Mouse (Mus musculus) kidney, embryonic 16.5 days (tissue): ENCODE measurements at regions not wholly inside any gene's neighbourhood (a gene's known extent, or its start where the extent isn't known, plus 50 kb on each side); places are given as distances from the start of the nearest gene placed in this dataset.

ENCODE experiments used
- ATAC-seq: fragments of 200-750 bp; cut with Nextera tagmentation; 2 replicates; pipeline ENCODE4 v1.8.0; 2017; ENCODE audit warnings: moderate TSS enrichment; ENCODE audit not compliant: low FRiP score, low TSS enrichment
- H3K27ac ChIP-seq: fragments of 300-500 bp; sonication (generic); 2 replicates; pipeline ENCODE4 v1.5.1; 2014; ENCODE audit warnings: low read length
- H3K27me3 ChIP-seq: fragments of 300-500 bp; sonication (generic); 2 replicates; pipeline ENCODE4 v1.6.1; 2014; ENCODE audit warnings: low read length, control low read depth, mixed read lengths; ENCODE audit not compliant: insufficient read depth
- H3K36me3 ChIP-seq: fragments of 300-500 bp; sonication (generic); 2 replicates; pipeline ENCODE4 v1.6.1; 2014; ENCODE audit warnings: low read length, control low read depth, mixed read lengths; ENCODE audit not compliant: insufficient read depth
- H3K4me1 ChIP-seq: fragments of 300-500 bp; sonication (generic); 2 replicates; pipeline ENCODE4 v1.6.1; 2014; ENCODE audit warnings: low read length, control low read depth, mixed read lengths; ENCODE audit not compliant: insufficient read depth
- H3K4me2 ChIP-seq: fragments of 300-500 bp; sonication (generic); replicated peaks from 2 replicates; pipeline ENCODE4 v1.6.1; 2014; ENCODE audit warnings: low read depth, low read length
- H3K4me3 ChIP-seq: fragments of 300-500 bp; sonication (generic); 2 replicates; pipeline ENCODE4 v1.5.1; 2014; ENCODE audit warnings: mild to moderate bottlenecking, low read length
- H3K9ac ChIP-seq: fragments of 300-500 bp; sonication (generic); replicated peaks from 2 replicates; pipeline ENCODE4 v1.6.1; 2014; ENCODE audit warnings: low read length
- H3K9me3 ChIP-seq: fragments of 300-500 bp; sonication (generic); 2 replicates; pipeline ENCODE4 v1.6.1; 2016; ENCODE audit warnings: low read length, control low read depth
- WGBS: fragments of 180-500 bp; shearing (Covaris S2); extraction: QIAGEN DNeasy Blood & Tissue Kit; methylation state at CpG from one replicate; pipeline ENCODE4 v1.1.7; 2014; 5-methylcytosine and 5-hydroxymethylcytosine counted together

DNA sequence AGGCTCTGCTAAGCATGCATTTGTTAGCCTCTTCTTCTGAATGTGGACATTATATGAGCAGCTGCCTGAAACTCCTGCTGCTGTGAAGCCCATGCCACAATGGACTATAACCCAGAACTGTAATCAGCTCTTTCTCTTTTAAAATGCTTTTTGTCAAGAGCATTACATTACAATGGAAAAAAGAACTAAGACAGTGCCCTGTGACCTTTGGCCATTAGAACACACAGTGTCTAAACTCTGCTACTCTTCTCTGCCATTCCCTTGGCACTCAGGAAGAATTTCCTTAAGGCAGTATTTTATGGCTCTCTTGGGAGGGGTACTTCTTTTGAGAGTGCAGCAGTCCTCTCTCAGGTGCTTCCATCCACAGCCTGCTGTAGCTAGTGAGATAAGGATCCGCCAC, 737.3 kb downstream of the Ryr2 start:
- WGBS, result 48% methylated on average over 1 of the region's 1 CpGs
- Histone ChIP-seq H3K4me3 (no peak overlapping the region), H3K9ac (no peak overlapping the region), H3K27ac (no peak overlapping the region), H3K27me3 (no peaks in the 10 kb centered on the region), H3K4me2 (no peak overlapping the region), H3K36me3 (no peaks in the 10 kb centered on the region), H3K9me3 (no peaks in the 10 kb centered on the region), H3K4me1 (no peaks in the 10 kb centered on the region)
- no peak for ATAC-seq

DNA sequence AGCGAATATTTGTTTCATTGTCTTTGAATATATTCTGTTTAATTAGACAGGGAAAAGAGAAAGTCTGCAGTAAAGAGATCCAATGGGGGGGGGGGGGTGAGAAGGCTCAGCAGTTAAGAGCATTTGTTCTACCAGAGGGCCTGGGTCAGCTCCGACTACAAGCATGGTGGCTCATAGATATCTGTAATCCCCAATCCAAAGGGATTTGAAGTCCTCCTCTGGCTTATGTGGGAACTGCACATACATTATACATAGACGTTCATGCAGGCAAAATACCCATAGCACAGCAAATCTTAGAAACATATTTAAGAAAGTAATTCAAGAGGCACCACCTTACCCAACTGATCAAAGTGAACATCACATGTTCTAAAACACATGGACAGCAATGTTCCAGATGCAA, 743.9 kb downstream of the Ryr2 start:
- Histone ChIP-seq H3K4me1 (no peaks in the 10 kb centered on the region), H3K27me3 (no peaks in the 10 kb centered on the region), H3K4me2 (no peak overlapping the region), H3K36me3 (no peaks in the 10 kb centered on the region), H3K27ac (no peak overlapping the region), H3K9ac (no peak overlapping the region), H3K9me3 (no peaks in the 10 kb centered on the region), H3K4me3 (no peak overlapping the region)
- ATAC-seq, result no peak
- 73% methylated on average over 3 of the region's 3 CpGs for WGBS

DNA sequence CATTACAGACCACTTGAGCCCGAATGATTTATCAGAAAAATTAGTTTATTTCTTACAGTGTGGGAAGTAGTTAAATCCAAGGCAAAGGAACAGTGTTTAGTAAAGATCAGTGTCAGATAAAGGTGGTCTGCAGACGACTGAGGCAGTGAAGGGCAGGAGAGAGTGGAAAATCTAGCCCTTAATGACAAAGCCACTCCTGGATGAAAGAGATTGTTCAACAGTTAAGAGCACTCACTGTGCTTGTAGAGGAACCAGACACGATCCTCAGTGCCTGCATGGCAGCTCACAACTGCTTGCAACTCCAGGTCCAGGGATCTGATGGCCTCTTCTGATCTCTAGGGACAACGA, 758.3 kb downstream of the Ryr2 start:
- Histone ChIP-seq H3K36me3 (no peaks in the 10 kb centered on the region), H3K9ac (no peak overlapping the region), H3K27ac (no peak overlapping the region), H3K4me1 (0 out of 2 replicates have a peak, but pooled peaks cover 6% of the 10 kb centered on the region), H3K4me3 (no peak overlapping the region), H3K4me2 (no peak overlapping the region), H3K27me3 (no peaks in the 10 kb centered on the region), H3K9me3 (no peaks in the 10 kb centered on the region)
- WGBS, result 26% methylated on average over 4 of the region's 4 CpGs
- ATAC-seq, result peak; percentile 57; the same call in 1 of the 2 replicates

DNA sequence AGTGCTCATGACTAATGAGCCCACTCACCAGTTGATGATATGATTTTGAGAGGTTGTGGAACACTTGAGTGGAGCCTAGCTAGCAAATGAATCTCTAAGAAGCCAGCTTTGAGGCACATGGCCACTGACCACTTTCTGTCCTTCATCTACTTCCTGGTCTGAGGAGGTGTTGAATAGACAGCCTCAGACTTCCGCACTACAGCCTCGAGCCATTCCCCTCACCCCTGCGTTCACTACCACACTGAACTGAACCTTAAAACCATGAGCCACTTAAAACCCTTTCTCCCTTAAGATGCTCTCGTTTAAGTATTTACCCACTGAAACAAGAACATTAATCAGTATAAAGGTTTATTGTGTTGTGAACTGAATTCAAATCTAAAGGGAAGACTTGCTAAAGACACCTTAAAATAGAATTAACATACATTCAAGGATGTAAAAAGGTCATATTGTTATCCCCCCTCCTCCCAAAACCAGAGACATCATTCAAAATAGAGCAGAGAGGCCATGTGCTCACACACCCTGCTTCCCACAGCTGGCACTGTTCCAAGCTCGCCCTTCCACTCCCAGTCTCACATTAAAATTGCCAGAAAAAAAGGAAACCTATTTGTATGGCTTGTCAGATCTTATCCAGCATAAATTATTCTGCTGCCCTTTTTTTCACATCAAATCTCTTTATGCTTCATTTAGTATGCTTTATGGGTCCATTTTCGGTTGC, 758.8 kb downstream of the Ryr2 start:
- Histone ChIP-seq H3K27me3 (no peaks in the 10 kb centered on the region), H3K4me1 (0 out of 2 replicates have a peak, but pooled peaks cover 6% of the 10 kb centered on the region), H3K36me3 (no peaks in the 10 kb centered on the region), H3K9ac (no peak overlapping the region), H3K4me2 (no peak overlapping the region), H3K9me3 (no peaks in the 10 kb centered on the region), H3K27ac (no peak overlapping the region), H3K4me3 (no peak overlapping the region)
- 43% methylated on average over 6 of the region's 6 CpGs for WGBS
- ATAC-seq, result peak; percentile 82; the same call in 1 of the 2 replicates

DNA sequence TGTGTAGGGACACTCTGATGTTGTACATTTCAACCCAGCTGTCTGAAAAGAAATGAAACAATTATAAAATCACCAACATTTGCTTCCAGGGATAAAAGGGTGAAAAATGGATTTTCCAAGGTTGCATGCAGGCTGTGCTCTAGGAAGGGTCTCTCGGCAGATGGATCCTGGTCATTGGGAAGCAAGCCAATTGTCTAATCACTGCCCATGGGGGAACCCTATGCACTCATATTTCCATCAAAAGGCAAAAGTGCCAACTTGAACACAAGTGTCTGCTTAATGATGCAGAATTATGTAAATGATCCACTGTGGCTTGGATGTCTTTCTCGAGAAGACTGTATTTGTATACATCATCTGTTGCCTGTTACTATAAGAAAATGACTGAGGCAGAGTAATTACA, 762.2 kb downstream of the Ryr2 start:
- 89% methylated on average over 2 of the region's 2 CpGs for WGBS
- H3K27ac ChIP-seq, result no peak overlapping the region

DNA sequence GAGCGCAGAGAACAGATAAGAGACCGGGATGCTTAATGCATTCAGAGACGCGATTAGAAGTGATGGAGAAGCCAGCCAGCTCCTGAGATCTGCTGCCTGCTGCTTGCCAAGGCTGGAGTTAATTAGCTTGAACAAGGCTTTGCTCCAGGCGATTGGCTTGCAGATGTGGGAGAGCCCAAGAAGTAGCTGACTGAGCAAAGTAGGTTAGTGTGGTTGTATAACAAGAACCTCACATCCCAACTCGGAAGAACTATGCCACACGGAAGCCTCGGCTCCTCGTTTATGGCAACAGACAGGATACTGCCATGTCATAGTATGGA, 768.5 kb downstream of the Ryr2 start:
- Histone ChIP-seq H3K27me3 (peaks cover 3% of the 10 kb centered on the region; the same call in 1 of the 2 replicates), H3K27ac (no peak overlapping the region), H3K4me3 (no peak overlapping the region), H3K9me3 (no peaks in the 10 kb centered on the region), H3K4me2 (no peak overlapping the region), H3K4me1 (no peaks in the 10 kb centered on the region), H3K36me3 (no peaks in the 10 kb centered on the region), H3K9ac (no peak overlapping the region)
- 0 out of 2 replicates have a peak, but pooled peaks have one; percentile 27 for ATAC-seq
- 63% methylated on average over 9 of the region's 9 CpGs for WGBS

More for the DNA sequence above, 762.2 kb downstream of the Ryr2 start:
- no peaks in the 10 kb centered on the region for H3K36me3 ChIP-seq
- H3K27me3 ChIP-seq, result 0 out of 2 replicates have a peak, but pooled peaks cover 3% of the 10 kb centered on the region
- no peak overlapping the region for H3K9ac ChIP-seq
- H3K9me3 ChIP-seq, result no peaks in the 10 kb centered on the region
- H3K4me3 ChIP-seq, result no peak overlapping the region
- no peak overlapping the region for H3K4me2 ChIP-seq
- 0 out of 2 replicates have a peak, but pooled peaks cover 6% of the 10 kb centered on the region for H3K4me1 ChIP-seq
- no peak for ATAC-seq

DNA sequence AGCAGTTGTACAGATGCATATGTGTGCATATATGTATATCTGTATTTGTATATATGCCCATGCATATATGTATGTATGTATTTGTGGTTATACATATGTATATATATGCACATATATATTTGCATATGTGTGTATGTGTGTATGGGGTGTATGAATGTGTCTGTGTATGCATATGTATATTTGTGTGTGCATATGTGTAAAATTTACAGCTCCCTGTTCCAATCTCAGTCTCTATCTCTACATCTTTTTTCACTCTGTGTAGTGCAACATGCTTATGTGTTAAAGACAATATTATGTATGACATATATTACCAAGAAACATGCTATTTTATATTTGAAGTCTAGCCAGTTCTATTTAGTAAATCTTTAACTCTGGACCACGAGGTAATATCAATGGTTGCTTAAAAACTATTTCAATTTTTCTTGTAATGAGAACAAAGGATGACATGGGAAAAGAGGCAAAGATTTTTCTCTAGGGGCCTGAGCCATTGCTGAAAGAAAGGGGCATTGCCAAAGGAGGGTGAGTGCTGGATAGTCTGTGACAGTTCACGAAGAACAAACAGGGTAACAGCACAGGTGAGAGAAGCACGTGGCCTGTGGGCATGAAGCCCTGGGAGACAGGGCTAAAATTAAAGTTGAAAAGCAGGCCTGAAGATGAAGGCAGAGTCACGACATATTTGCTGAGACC, 769.0 kb downstream of the Ryr2 start:
- Histone ChIP-seq H3K4me1 (no peaks in the 10 kb centered on the region), H3K36me3 (no peaks in the 10 kb centered on the region), H3K4me3 (no peak overlapping the region), H3K4me2 (no peak overlapping the region), H3K9ac (no peak overlapping the region), H3K9me3 (no peaks in the 10 kb centered on the region), H3K27ac (no peak overlapping the region), H3K27me3 (peaks cover 3% of the 10 kb centered on the region; the same call in 1 of the 2 replicates)
- ATAC-seq, result no peak
- WGBS, result 64% methylated on average over 4 of the region's 4 CpGs

DNA sequence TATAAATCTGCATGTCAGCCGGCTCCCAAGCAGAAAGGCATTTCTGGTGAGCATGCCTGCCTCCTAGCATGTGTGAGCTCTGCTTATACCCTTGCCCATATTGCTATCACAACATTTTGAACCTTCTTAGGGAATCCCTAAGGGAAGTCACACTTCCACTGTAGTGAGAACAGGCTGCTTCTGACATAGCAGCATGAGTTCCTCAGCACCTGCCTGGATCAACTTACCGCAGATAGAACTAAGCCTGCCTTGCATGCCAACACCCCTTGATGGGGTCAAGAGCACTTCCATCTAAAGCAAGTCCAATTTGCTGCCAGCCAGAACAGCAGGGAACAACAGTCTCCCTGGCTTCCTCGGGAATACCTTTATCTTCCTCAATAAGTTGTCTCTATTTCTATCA, 769.8 kb downstream of the Ryr2 start:
- Histone ChIP-seq H3K27ac (no peak overlapping the region), H3K4me2 (no peak overlapping the region), H3K9me3 (no peaks in the 10 kb centered on the region), H3K36me3 (no peaks in the 10 kb centered on the region), H3K27me3 (peaks cover 3% of the 10 kb centered on the region; the same call in 1 of the 2 replicates), H3K4me1 (no peaks in the 10 kb centered on the region), H3K9ac (no peak overlapping the region), H3K4me3 (no peak overlapping the region)
- no peak for ATAC-seq
- WGBS, result 77% methylated on average over 3 of the region's 3 CpGs

DNA sequence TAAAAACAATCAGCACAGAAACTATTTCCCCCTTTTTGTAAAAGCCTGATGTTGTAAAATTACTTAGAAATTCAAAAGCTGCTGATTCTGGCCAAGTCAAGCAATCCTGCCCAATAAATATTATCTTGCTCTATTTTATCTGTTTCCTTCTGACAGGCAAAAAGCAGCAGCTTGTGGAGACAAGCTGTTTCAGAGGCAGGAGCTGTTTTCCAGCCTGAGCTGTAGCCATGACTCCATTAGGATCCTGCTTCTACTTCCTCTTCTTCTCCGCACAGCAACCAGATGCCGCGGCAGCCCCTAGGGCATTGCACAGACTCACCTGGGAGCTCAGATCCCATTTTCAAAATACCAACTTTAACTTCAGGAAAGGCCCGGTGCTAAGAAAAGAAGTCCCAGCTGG, 774.8 kb downstream of the Ryr2 start:
- no peaks in the 10 kb centered on the region for H3K27me3 ChIP-seq
- 57% methylated on average over 4 of the region's 4 CpGs for WGBS
- peak overlapping the region; percentile 65; the same call in 1 of the 2 replicates for H3K27ac ChIP-seq
- no peaks in the 10 kb centered on the region for H3K9me3 ChIP-seq
- H3K9ac ChIP-seq, result no peak overlapping the region
- no peaks in the 10 kb centered on the region for H3K36me3 ChIP-seq
- H3K4me1 ChIP-seq, result no peaks in the 10 kb centered on the region
- ATAC-seq, result peak; percentile 49; the same call in 1 of the 2 replicates
- H3K4me2 ChIP-seq, result no peak overlapping the region
- no peak overlapping the region for H3K4me3 ChIP-seq

DNA sequence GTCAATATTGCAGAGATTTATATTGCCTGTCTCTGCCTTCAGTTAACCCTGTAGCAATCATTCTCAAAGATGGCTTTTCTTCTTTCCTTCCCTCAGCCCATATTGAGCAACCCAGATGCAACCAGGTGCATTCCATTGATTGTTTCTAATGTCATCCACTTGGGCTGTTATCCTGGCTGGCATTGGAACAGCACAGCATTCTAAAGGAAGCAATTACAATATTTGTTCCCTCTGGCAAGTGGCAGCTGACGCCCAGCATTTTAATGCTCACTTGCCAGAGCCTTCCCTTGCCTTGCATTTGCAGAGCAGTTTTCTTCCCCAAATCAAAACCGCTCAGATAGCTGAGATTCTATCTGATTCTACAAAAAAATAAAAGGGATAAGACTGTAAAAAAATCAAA, 798.0 kb downstream of the Ryr2 start:
- Histone ChIP-seq H3K4me1 (no peaks in the 10 kb centered on the region), H3K9ac (no peak overlapping the region), H3K27me3 (no peaks in the 10 kb centered on the region), H3K9me3 (peaks cover 5% of the 10 kb centered on the region; the same call in 1 of the 2 replicates), H3K4me3 (no peak overlapping the region), H3K27ac (no peak overlapping the region), H3K4me2 (no peak overlapping the region), H3K36me3 (no peaks in the 10 kb centered on the region)
- 84% methylated on average over 2 of the region's 2 CpGs for WGBS
- ATAC-seq, result no peak
